Mouse (Mus musculus) right cerebral cortex, postnatal 4 days (tissue): ENCODE results near the gene Zscan2.

ENCODE experiments used
- DNase-seq: peaks from one replicate; pipeline ENCODE4 v3.0.0-alpha.2; 2022

Gene Zscan2

GRCm38 (mm10) chr7:80843910-80844640 is 16.6 kb upstream of the Zscan2 start:
- no peak for DNase-seq

GRCm38 (mm10) chr7:80844691-80845090 is 16.0 kb upstream of the Zscan2 start:
- DNase-seq: no peak

GRCm38 (mm10) chr7:80845621-80846279 is 15.0 kb upstream of the Zscan2 start:
- no peak for DNase-seq

GRCm38 (mm10) chr7:80846280-80846678 is 14.4 kb upstream of the Zscan2 start:
- no peak for DNase-seq

GRCm38 (mm10) chr7:80846709-80847108 is 14.0 kb upstream of the Zscan2 start:
- DNase-seq: no peak

- DNase-seq: no peak
Observed at GRCm38 (mm10) chr7:80849267-80849666, 11.5 kb upstream of the Zscan2 start.

- no peak for DNase-seq
Observed at GRCm38 (mm10) chr7:80849710-80850109, 11.0 kb upstream of the Zscan2 start.

GRCm38 (mm10) chr7:80850520-80850919 is 10.2 kb upstream of the Zscan2 start:
- DNase-seq: no peak

GRCm38 (mm10) chr7:80853218-80853617 is 7.5 kb upstream of the Zscan2 start:
- DNase-seq: no peak

GRCm38 (mm10) chr7:80855316-80855715 is 5.4 kb upstream of the Zscan2 start:
- no peak for DNase-seq

GRCm38 (mm10) chr7:80857181-80857580 is 3.5 kb upstream of the Zscan2 start:
- peak; percentile 63 for DNase-seq

- DNase-seq: peak; percentile 58
Observed at GRCm38 (mm10) chr7:80860227-80860626, 493 bp upstream of the Zscan2 start.

- DNase-seq: no peak
Observed at GRCm38 (mm10) chr7:80862475-80862874, 1.8 kb downstream of the Zscan2 start.

- DNase-seq: no peak
Observed at GRCm38 (mm10) chr7:80863520-80863919, 2.8 kb downstream of the Zscan2 start.

- no peak for DNase-seq
Observed at GRCm38 (mm10) chr7:80864151-80864550, 3.4 kb downstream of the Zscan2 start.

GRCm38 (mm10) chr7:80864831-80865230 is 4.1 kb downstream of the Zscan2 start:
- no peak for DNase-seq

GRCm38 (mm10) chr7:80865521-80865920 is 4.8 kb downstream of the Zscan2 start:
- no peak for DNase-seq

GRCm38 (mm10) chr7:80866514-80867147 is 5.9 kb downstream of the Zscan2 start:
- no peak for DNase-seq

- DNase-seq: no peak
Observed at GRCm38 (mm10) chr7:80868686-80869085, 8.0 kb downstream of the Zscan2 start.

GRCm38 (mm10) chr7:80873038-80873437 is 12.3 kb downstream of the Zscan2 start:
- DNase-seq: no peak

- DNase-seq: no peak
Observed at GRCm38 (mm10) chr7:80873631-80874030, 12.9 kb downstream of the Zscan2 start.

GRCm38 (mm10) chr7:80875727-80876126 is 15.0 kb downstream of the Zscan2 start:
- DNase-seq: no peak

- DNase-seq: peak; percentile 50
Observed at GRCm38 (mm10) chr7:80882830-80883505, 22.2 kb downstream of the Zscan2 start.
